Mouse (Mus musculus) embryo, embryonic 10.5 days (tissue): ENCODE results near the gene Ano9.

ENCODE experiments used
- DNase-seq: peaks from one replicate; pipeline ENCODE4 v3.0.0-alpha.2; 2015; ENCODE audit warnings: low spot score

Ano9 gene

DNA sequence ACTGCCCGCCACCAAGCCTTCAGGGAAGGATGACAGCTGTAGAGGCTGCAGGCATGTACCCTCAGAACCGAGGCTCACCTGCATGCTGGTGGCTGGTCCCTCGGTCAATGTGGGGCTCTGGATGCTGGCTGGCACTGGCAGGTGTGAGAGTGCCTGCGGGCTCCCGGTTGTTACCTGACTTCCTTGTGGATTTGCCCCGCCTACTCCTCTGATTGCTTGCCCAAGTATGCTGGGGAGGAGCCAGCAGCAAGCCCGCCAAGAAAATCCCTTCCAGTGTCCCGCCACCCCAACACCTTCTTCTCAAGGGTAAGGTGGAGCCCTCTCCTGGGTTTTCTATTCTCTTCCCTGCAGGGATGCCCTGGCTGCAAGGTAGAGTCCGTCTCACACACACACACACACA, at the start of gene Ano9:
Gene Ano9 (minus strand): TSS at position 171 of the 400 bp plus-strand sequence.
- DNase-seq, result no peak

DNA sequence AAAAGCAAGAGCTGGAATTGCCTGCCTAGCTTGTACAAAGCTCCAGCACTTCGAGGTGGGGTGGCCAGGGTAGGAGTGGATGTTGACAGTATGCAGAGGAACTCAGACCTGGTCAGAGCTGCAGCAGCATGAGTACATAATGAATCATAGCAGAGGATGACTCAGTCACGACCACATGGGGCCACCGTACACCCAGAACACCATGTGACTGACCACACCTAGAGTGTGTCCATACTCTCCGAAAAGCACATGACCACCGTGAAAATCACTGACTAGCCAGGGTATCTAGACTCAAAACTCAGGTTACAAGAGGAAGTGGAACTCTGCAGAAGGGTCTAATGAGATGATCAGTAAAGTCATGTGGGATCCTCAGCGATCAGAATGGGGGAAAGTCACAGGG, 47.2 kb upstream of the Ano9 start:
- no peak for DNase-seq

DNA sequence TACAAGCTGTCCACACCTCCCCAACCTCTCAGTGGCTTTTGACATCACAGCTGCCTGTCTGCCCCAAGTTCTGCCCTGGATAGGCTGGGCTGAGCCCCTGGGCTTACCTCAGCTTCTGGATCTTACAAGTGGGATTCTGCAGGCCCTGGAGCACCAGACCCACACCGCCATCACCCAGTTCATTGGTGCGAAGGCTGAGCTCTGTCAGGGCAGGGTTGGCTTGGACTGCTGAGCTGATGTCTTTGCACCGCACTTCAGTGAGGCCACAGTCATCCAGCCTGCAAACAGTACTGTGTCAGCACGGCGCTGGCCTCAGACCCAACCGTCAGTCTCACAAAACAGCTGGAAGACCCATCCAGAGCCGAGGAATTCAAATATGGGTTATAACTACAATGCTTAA, 46.8 kb upstream of the Ano9 start:
- no peak for DNase-seq

DNA sequence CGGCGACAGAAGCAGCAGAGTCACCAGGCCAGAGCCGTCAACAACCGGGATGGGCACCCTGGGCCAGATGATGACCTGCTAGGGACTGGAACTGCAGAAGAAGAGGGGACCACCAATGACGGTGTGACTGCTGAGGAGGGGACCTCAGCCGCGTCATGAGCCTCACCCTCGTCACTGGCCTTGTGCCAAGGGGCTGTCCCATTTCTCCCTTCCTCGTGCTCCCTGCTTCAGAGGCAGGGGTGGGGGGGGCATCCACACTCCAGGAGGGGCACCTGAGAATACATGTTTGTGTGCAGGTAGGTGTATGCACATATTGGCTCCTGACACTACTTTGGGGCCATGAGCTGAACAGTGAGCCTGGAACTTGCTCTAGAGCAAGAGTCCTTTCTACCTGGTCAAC, 37.8 kb upstream of the Ano9 start:
- DNase-seq, result no peak

DNA sequence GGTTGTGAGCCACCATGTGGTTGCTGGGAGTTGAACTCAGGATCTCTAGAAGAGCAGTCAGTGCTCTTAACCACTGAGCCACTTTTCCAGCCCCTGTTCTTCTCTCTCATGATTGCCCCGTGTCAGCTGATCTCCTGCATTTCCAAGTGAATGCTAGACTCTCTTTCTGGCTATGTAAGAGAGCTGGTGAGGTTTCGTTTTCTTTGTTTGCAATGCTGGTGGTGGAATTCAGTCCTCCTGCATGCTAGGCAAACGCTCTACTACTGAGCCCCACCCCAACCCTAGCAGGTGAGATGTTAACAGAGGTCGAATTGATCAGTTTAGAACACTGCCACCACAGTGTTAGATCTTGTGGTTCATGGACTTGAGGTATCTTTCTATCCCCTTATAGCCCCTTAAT, 31.0 kb upstream of the Ano9 start:
- no peak for DNase-seq

DNA sequence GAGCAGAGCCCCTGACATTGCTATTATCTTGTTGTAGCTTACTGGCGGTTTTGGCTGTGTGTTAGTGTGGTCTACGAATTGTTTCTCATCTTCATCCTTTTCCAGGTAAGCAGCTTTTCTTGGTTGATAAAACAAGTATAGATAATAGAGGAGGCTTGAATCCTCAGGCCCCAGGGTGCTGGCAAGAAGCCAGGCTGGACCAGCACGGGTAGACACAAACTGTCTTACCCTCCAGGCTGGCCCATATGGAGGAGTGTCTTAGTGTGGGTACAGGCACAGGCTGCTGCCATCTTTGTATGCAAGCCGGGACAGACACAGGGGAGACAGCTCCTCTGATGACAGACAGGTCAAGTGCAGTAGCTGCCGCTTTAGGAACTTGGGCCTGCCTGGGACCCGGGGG, 29.4 kb upstream of the Ano9 start:
- DNase-seq, result no peak

DNA sequence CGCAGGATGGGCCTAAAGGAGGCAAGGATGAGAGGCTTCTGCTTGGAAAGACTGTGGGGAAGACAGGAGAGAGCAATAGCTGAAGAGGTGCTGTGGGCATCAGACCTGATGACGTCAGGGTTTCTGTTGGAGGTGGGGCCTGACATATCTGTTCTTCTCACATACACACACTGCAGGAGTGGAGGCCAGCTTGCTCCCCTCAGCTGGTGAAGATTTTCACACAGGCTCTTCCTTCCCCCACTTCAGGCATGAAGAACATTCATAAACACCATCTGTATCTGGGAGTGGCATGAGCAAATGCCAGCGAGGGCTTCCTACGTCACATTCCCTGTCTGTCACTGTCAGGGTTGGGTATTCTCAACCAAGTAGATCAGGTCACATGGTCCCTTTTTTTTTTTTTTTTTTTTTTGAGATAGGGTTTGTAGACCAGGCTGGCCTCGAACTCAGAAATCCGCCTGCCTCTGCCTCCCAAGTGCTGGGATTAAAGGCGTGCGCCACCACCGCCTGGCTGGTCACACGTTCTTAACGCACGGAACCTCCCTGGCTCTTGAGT, 28.5 kb upstream of the Ano9 start:
- DNase-seq, result no peak

DNA sequence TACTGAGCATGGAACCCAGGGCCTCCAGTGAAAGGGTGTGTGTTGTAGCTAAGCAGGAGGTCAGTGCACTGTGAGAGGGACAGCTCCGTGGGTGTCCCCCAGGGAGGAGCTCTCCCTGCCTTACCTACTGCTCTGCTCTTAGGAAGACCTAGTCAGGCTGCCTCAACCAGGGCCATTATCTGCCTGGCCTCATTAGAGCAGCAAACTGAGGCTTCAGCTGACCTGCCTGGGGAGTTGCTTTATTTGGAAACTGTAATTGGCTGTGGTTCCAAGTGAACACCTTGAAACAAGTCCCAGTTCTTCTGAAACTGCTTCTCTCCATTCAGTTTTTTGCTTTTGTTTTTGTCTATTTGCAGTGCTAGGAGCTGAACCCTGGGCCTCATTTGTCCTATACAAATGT, 27.8 kb upstream of the Ano9 start:
- DNase-seq, result no peak

DNA sequence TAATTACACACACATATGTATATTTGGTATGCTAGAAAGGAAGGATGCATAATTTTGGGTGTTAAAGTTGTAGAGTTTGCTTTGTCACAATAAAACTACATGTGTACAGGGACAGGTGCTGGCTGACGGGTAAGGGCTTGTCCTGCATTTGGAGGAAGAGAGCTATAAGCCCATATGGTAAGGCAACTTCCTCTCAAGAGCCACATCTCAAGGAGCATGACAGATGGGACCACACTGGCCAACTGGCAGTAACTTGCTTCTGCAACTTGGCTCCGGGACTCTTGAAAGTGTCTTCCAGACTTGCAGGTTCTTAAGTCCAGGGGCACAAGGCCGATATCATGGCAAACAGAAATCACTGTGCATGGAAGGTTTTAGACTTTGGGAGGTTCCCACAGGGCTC, 27.0 kb upstream of the Ano9 start:
- no peak for DNase-seq

DNA sequence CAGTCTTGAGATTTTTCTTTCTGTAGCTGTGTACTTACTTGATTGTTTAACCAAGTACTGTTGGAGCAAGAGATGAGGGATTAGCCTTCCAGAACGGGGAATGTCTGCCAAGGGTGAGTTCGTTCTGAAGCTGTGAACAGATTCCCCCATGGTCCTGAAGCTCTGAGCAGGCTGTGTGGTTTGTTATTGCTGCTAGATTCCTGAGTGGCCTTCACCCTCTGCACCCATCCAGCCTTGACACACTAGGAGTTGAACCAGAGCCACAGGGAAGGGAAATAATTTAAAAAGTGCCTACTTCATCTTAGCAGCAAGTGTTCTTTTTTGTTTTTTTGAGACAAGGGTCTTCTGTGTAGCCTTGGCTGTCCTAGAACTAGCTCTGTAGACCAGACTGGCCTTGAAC, 26.3 kb upstream of the Ano9 start:
- no peak for DNase-seq

DNA sequence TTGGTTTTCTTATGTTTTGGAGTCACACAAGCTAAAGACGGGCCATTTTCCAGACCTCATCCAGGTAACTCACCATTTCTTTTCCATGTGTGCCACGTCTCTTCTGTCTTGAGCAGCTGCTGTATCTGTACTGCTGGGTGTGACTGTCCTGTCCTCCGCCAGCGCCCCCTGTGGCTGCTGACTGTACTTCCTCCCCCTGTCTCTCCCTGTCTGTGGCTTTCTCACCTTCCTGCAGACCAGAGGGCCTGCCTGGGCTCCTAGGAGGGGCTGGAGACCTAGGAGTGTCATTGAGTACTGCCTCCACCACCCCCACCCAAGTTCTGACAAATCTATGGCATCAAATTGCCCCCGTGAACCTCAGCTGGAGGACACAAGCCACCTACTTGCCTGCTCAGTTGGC, 25.5 kb upstream of the Ano9 start:
- peak; percentile 59 for DNase-seq

DNA sequence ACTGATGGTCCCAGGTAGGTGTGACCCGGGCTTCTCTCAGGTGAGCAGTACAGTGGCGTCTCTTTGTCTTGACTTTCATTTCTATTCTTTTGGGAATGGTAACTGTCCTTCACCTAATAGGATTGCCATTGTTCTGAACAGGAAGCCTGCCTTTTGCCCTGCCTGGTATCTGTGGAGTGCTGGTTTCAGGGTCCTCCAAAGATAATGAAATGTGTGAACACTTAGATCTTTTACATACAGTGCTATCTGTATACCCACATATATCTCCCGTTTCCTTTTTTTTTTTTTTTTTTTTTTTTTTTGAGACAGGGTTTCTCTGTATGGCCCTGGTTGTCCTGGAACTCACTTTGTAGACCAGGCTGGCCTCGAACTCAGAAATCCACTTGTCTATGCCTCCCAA, 23.7 kb upstream of the Ano9 start:
- no peak for DNase-seq

DNA sequence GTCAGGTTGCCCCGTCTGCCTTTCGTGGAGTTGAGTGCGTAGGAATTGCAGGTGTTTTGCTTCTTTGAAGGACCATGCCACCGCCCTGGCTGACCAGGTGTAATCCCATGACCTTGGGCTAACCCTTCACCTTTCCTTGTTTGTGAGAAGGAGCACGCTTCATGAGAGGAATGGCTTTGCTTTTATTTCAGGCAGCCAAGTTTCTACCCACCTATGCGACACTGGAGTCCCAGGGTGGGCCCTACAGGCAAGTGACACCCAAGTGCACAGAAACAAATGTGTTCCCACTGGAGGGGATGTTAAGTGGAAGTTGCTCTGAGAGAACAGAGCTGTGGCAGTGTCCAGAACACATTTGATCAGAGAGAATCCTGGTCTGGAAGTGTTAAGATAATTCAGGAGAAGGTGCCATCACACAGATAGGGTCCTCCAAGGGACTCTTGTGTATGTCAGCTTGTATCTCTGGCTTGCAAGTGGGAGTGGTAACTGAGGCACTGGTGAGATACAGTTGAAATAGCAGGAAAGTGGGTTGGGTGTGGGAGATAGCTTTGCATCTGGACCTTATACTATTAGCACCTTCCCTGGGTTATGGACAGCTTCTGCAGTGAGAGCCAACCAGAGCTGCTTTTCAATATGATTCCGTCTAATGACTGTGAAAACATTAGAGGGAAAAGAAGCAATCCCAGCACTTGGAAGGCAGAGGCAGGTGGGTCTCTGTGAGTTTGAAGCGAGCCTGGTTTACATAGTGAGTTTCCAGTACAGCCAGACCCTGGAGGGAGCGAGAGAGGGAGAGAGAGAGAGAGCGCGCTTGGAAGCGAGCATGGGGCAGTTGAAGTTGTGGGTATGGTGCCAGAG, 14.5 kb upstream of the Ano9 start:
- DNase-seq, result no peak

DNA sequence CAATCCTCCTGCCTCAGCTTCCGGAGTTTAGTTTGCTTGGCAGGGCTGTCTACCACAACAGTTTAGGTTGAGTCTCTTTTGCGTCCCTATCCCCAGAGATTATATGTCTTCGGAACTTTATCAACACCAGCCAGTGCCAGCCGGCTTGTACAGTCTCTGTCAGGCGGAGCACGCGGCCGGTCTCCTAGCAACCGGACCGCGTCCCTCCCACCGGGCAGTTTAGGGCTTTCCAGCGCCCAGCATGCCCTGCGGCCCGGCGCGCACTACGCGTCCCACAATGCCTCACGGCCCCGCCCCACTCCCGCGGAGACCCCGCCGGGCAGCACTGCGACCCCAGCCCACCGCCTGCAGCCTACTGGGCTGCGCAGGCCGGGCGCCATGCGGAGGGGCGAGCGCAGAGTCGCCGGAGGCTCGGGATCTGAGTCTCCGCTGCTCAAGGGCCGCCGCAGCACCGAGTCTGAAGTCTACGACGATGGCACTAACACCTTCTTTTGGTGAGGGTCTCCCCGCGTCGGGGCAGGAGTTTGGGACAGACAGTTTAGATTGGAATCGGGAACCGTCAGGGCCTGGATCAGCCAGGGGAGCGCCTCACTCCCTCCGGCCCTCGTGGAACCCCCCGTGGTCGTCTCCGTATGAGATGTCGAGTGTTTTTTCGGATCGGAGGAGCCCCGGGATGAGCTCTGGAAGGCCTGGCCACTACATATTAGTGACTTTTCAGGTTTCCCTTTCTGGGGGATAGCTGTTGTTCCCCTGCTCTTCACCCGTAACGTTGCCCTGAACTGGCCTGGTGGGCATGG, 13.6 kb upstream of the Ano9 start:
- peak; percentile 97 for DNase-seq

DNA sequence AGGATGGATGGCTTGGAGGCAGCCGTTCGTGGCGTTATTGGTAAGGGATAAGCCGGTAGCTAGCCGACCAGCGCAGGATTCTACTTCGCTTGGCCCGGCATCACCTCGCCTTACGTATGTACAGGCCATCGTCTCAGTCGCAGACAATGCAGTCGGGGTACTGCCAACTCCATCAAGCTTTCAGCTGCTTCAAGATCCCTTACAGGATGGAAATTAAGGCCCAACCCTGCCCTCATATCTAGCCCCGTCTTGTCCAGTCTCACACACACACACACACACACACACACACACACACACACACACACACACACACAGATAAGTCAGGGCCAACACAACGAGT, 5.9 kb upstream of the Ano9 start:
- no peak for DNase-seq

DNA sequence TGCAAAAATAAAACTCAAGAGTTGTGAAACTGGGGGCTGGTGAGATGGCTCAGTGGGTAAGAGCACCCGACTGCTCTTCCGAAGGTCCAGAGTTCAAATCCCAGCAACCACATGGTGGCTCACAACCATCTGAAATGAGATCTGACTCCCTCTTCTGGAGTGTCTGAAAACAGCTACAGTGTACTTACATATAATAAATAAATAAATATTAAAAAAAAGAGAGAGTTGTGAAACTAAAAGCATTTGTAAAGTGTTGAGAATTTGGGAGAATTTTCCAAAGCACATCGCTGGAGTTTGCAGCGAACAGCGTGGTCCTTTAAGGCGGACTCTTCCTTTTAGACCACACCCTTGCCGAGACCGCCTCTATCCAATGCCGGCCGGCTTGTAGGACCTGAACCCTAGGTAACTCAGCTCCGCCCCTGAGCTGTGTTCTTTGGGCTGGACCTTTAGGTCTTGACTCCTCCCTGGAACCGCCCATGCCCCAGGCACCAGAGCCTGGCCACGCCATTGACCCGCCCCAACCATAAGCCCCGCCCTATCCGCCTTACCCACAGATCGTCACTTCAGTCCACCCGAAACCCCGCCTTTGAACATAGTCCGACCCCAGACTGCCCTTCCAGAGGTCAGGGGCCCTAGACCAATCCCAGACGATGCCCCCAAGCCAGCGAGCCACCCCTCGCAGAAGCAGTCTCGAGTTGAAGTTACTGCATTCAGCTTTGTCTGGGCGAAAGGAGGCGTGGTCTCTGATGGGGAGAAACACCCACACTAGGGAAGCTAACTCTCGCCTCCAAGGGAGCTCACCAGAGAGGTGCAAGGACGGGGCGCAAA, 5.3 kb upstream of the Ano9 start:
- peak; percentile 100 for DNase-seq

DNA sequence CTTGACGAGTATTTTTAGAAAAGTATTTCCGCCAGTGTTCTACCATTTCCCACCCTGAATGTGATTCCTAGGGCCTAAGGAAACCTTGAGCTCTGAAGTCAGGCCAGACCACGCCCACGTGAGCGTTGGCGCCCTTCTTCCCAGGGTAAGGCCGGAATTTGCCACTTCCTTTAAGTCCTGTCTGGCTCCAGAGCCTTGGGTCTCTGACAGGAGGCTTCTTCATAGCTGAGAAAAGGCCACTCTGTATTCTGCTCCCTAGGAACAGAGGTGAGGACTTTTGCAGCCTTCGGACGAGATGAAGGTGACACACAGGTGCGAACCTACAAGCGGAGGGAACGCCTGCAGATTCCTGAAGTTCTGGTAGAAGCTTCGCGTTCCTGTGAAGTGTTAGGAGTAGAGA, 4.6 kb upstream of the Ano9 start, which contains the start of gene Ptdss2:
Gene Ptdss2 (plus strand): TSS at position 138 of the 400 bp plus-strand sequence.
- DNase-seq, result peak; percentile 48

DNA sequence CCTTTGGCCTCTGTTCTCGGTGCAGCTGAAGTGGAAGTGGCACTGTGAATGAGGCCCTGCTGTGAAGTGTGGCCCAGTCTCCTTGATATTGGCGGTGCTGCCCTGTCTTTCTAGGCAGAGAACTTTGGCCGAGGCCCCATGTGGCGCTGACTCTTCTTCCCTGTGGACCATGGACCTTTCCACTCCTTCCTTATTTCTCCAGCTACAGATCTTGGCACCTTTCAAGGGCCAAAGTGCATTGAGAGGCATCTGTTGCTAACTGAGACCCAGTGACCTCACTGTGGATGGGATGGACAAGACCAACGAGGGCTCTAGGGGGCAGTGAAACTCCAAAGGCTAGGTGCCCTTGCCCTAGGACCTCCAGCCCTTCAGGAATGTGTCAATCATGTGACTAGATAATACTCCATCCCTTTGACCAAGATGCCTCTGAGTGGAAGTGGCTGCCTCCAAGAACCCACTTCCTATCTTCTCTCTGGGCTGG, 3.5 kb upstream of the Ano9 start:
- DNase-seq, result no peak

DNA sequence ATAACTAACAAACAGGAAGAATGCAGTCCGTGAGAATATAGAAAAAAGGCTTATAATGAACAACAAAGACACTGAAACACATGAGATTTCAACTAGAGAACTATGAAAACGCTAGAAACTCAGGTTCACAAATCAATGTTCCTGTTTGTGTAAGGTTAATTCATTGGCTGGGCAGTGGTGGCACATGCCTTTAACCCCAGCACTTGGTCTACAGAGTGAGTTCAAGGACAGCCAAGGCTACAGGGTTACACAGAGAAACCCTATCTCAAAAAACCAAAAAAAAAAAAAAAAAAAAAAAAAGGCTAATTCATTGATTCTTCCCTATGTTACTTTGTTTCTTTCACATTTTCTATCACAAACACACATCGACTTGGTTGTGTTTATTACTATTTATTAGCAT, 3.0 kb upstream of the Ano9 start:
- no peak for DNase-seq

DNA sequence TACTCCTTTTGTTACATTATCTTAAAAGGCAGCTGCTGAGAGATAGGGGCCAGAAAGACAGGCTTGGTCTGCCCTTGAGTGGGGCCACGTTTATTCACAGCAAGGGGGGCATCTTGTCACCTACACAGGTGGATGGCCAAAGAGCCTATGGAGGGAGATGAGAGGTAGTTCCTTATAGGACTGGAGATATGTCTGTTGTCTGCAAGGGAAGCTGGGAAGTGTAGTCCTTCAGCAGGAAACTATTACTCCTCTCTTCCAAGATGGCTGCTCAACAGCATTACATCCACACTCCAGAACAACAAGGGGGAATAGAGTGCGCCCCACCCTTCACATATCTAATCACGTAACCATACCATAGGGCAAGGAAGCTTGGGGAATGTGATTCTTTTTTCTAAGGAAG, 1.9 kb upstream of the Ano9 start:
- DNase-seq, result no peak

DNA sequence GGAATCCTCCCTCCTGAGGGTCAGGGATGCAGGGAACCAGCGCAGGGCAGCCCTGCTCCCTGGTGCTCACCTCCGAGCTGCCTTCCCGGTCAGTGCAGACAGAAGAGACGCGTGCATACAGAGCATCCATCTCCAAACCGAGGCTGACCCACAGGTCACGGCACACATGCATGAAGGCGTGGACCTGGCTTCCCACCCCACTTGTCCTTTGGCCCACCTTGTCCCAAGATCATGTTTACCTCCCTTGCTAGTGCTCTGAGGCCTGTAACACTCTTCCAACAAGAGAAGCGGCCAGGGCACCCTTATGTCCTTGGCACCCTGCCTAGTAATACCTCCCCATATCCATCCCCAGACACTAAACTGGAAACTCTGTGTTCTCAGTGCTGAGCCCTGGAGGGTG, 1.7 kb downstream of the Ano9 start:
- no peak for DNase-seq

DNA sequence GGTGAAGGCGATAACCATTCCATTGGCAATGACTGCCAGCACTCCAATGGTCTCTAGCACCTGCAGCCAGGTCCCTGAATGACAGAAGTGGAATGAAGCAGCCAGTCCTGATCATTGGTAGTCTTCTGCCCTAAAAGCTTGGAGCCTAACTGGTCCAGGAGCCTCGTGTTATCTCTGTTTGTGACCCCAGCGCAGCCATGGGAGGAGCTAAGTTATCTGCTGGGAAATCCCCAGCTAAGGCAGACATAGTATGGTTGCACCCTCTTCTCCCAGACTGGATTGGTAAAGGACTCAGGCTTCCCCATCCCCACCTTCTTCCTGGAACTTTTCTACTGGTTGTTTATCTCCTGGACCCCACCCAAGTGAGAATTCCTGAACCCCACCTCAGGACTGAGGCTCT, 14.4 kb downstream of the Ano9 start:
- no peak for DNase-seq
